Mouse (Mus musculus) sigmoid colon, adult 10 weeks (tissue): ENCODE measurements around the gene Aktip. TPM values are rescaled to one million over a fixed set of nuclear protein-coding genes. Genes with fewer than 3 reads are reported as not detected.

Experiments used
- polyA plus RNA-seq: library from polyadenylated mRNA; stranded (reverse); fragments of 350-450 nt; fragmentation: Illumina TruSeq; extraction: RNeasy Lipid Tissue Mini Kit (QIAGEN cat#74804); gene quantifications from one replicate; pipeline ENCODE4 v1.2.3, GENCODE M21; 2014; ENCODE audit warnings: low read depth, low replicate concordance

Gene Aktip
- polyA plus RNA-seq = 72.0 TPM

GRCm38 (mm10) chr8:91199876-91200275 lies at the start of gene Aktip:
TSS of gene Aktip (minus strand) at chr8:91199976.

GRCm38 (mm10) chr8:91069834-91070233 lies 129.9 kb downstream of the Aktip start, which contains the start of gene Rbl2:
TSS of gene Rbl2 (plus strand) at chr8:91070057.

Other genes starting within 250 kb of the Aktip start
- 62.9 TPM for gene Rbl2, start 129.9 kb downstream of the Aktip start, polyA plus RNA-seq
- 10.5 TPM for gene Rpgrip1l, start 113.3 kb upstream of the Aktip start, polyA plus RNA-seq
- gene Fto, start 113.5 kb upstream of the Aktip start, polyA plus RNA-seq = 25.4 TPM